Mouse (Mus musculus): ENCODE data around the gene Orc3.

Orc3 gene

DNA sequence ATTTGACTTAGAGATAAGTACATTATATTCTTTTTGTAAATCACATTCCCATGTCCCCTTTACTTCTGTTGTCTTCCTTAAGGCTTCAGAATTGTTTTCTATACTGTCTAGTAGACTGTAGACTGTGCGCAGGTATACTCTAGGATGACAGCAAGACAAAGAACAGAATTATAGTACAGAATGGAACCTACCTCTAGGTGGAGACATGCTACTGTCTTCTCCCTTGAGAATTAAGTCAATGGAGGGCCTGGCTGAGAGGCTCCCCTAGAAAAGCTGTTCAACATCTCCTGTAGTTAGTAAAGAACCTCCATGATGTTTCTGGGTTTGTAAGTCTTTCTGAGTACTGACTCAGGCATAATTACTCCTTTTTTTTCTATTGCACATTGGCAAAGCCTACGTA lies 37.7 kb downstream of the Orc3 start:
- Histone ChIP-seq H3K36me3 (ENCODE audit: insufficient read depth, low read length) (peaks cover 95% of the 10 kb centered on the region), H3K4me1 (replicated peaks; ENCODE audit: low read depth, low read length) (peaks cover 19% of the 10 kb centered on the region), H3K4me3 (replicated peaks; ENCODE audit: low read length) (no peak overlapping the region), H3K27me3 (ENCODE audit: insufficient read depth, low read length) (no peaks in the 10 kb centered on the region), H3K9me3 (ENCODE audit: low read length) (no peaks in the 10 kb centered on the region)
- TF ChIP-seq NANOG (IDR thresholded peaks at IDR 0.05; ENCODE audit: borderline replicate concordance, low read length) (no peak), POU5F1 (IDR thresholded peaks at IDR 0.05; ENCODE audit: borderline replicate concordance, low read length) (no peak), CTCF (conservative IDR thresholded peaks at IDR 0.05; ENCODE audit: low read length) (no peak)

- Histone ChIP-seq H3K27me3 (ENCODE audit: insufficient read depth, low read length) (no peaks in the 10 kb centered on the region), H3K36me3 (ENCODE audit: insufficient read depth, low read length) (peaks cover 100% of the 10 kb centered on the region), H3K4me3 (replicated peaks; ENCODE audit: low read length) (no peak overlapping the region), H3K4me1 (replicated peaks; ENCODE audit: low read depth, low read length) (no peaks in the 10 kb centered on the region), H3K9me3 (ENCODE audit: low read length) (no peaks in the 10 kb centered on the region)
- TF ChIP-seq NANOG (IDR thresholded peaks at IDR 0.05; ENCODE audit: borderline replicate concordance, low read length) (no peak), CTCF (conservative IDR thresholded peaks at IDR 0.05; ENCODE audit: low read length) (no peak), POU5F1 (IDR thresholded peaks at IDR 0.05; ENCODE audit: borderline replicate concordance, low read length) (no peak)
Measured at GRCm38 (mm10) chr4:34572876-34573275, 41.9 kb downstream of the Orc3 start.

DNA sequence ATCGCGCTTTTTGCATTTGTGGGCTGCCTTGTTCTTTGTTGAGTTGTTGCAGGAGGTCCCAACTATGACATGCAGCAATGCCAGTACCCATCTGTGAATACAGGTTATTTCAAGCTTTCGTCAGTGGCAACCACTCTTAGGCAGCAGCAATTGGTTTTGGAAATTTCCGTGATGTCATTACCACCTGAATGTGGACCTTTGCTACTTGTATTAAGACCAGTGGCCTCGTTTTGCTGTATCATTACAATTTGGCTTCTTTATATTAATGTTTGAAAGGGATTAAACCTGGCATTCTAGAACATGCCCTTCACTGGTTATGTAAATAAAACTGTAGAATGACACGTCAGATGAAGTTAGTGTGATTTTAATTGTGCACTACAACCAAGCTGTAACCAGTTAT lies 48.5 kb downstream of the Orc3 start:
- Histone ChIP-seq H3K9me3 (ENCODE audit: low read length) (no peaks in the 10 kb centered on the region), H3K4me1 (replicated peaks; ENCODE audit: low read depth, low read length) (peaks cover 4% of the 10 kb centered on the region), H3K27me3 (ENCODE audit: insufficient read depth, low read length) (no peaks in the 10 kb centered on the region), H3K36me3 (ENCODE audit: insufficient read depth, low read length) (peaks cover 92% of the 10 kb centered on the region), H3K4me3 (replicated peaks; ENCODE audit: low read length) (no peak overlapping the region)
- TF ChIP-seq CTCF (conservative IDR thresholded peaks at IDR 0.05; ENCODE audit: low read length) (no peak), NANOG (IDR thresholded peaks at IDR 0.05; ENCODE audit: borderline replicate concordance, low read length) (no peak), POU5F1 (IDR thresholded peaks at IDR 0.05; ENCODE audit: borderline replicate concordance, low read length) (no peak)

DNA sequence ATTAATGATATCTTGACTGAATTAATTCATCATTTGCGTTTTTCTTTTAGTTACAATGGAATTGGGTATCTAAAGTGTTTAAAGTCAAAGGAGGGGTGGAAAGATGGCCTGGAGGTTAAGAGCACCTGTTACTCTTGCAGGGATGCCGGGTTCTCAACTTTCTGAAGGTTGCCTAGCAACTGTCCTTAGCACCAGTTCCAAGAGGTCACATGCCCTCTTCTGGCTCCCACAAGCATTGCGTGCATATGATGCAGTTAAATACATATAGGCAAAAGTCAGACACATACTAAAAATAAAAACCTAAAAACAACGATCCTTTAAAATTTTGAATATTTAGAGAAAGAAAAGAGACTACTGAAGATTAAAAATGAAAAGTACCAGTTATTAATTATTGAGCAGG lies 53.8 kb downstream of the Orc3 start:
- TF ChIP-seq CTCF (conservative IDR thresholded peaks at IDR 0.05; ENCODE audit: low read length), result peak; percentile 41
- no peak for TF ChIP-seq POU5F1 (IDR thresholded peaks at IDR 0.05; ENCODE audit: borderline replicate concordance, low read length)
- Histone ChIP-seq H3K4me1 (replicated peaks; ENCODE audit: low read depth, low read length) (peaks cover 53% of the 10 kb centered on the region), H3K9me3 (ENCODE audit: low read length) (no peaks in the 10 kb centered on the region), H3K36me3 (ENCODE audit: insufficient read depth, low read length) (peaks cover 52% of the 10 kb centered on the region), H3K4me3 (replicated peaks; ENCODE audit: low read length) (no peak overlapping the region), H3K27me3 (ENCODE audit: insufficient read depth, low read length) (no peaks in the 10 kb centered on the region)

DNA sequence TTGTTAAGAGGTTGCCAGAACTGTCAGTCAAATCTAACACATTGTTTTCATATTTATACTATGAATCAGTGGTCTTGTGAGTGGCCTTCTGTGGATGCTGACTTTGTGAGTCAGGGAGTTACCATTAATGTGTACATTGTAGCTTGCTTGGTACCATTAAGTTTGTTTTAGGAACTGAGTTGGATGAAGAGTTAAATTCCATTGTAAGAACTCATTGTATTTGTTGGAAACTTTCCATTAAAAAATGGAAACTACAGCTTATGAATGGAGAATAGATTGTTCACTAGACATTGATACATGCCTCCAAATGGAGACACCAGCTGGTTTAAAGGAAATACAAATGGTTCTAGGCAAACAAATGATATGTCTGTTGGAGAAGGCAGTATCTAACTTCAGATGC lies 58.6 kb downstream of the Orc3 start:
- TF ChIP-seq CTCF (conservative IDR thresholded peaks at IDR 0.05; ENCODE audit: low read length) (no peak), POU5F1 (IDR thresholded peaks at IDR 0.05; ENCODE audit: borderline replicate concordance, low read length) (no peak), NANOG (IDR thresholded peaks at IDR 0.05; ENCODE audit: borderline replicate concordance, low read length) (no peak)
- Histone ChIP-seq H3K27me3 (ENCODE audit: insufficient read depth, low read length) (no peaks in the 10 kb centered on the region), H3K9me3 (ENCODE audit: low read length) (no peaks in the 10 kb centered on the region), H3K36me3 (ENCODE audit: insufficient read depth, low read length) (peaks cover 29% of the 10 kb centered on the region), H3K4me3 (replicated peaks; ENCODE audit: low read length) (no peak overlapping the region; the same call in 1 of the 2 replicates), H3K4me1 (replicated peaks; ENCODE audit: low read depth, low read length) (peaks cover 83% of the 10 kb centered on the region)

DNA sequence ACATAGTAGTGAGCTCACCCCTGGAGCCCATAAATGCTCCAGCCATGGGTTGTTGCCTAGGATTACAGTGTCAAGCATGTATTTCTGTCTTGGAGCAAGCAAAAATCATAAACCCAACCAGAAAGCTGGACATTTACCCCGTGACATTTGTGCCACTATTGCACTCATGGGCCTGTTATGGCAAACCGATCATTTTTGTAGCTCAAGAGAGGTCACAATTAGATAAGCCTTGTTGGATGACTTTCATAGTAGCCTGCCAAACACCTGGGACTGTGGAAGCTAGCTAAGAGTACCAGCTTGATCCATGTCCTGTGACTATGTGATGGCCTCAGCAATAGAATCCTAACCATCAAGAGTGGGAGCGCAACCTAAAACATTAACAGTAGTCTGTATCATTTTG lies 59.1 kb downstream of the Orc3 start:
- no peak for TF ChIP-seq CTCF (conservative IDR thresholded peaks at IDR 0.05; ENCODE audit: low read length)
- no peak for TF ChIP-seq NANOG (IDR thresholded peaks at IDR 0.05; ENCODE audit: borderline replicate concordance, low read length)
- no peak for TF ChIP-seq POU5F1 (IDR thresholded peaks at IDR 0.05; ENCODE audit: borderline replicate concordance, low read length)
- Histone ChIP-seq H3K27me3 (ENCODE audit: insufficient read depth, low read length) (no peaks in the 10 kb centered on the region), H3K4me3 (replicated peaks; ENCODE audit: low read length) (peak overlapping the region; percentile 41; the same call in 1 of the 2 replicates), H3K9me3 (ENCODE audit: low read length) (no peaks in the 10 kb centered on the region), H3K4me1 (replicated peaks; ENCODE audit: low read depth, low read length) (peaks cover 80% of the 10 kb centered on the region), H3K36me3 (ENCODE audit: insufficient read depth, low read length) (peaks cover 29% of the 10 kb centered on the region)

GRCm38 (mm10) chr4:34554596-34554995 lies 60.1 kb downstream of the Orc3 start:
- TF ChIP-seq POU5F1 (IDR thresholded peaks at IDR 0.05; ENCODE audit: borderline replicate concordance, low read length), result no peak
- TF ChIP-seq CTCF (conservative IDR thresholded peaks at IDR 0.05; ENCODE audit: low read length), result no peak
- TF ChIP-seq NANOG (IDR thresholded peaks at IDR 0.05; ENCODE audit: borderline replicate concordance, low read length), result no peak
- Histone ChIP-seq H3K4me3 (replicated peaks; ENCODE audit: low read length) (peak overlapping the region; percentile 41), H3K27me3 (ENCODE audit: insufficient read depth, low read length) (no peaks in the 10 kb centered on the region), H3K36me3 (ENCODE audit: insufficient read depth, low read length) (peaks cover 22% of the 10 kb centered on the region), H3K4me1 (replicated peaks; ENCODE audit: low read depth, low read length) (peaks cover 75% of the 10 kb centered on the region), H3K9me3 (ENCODE audit: low read length) (no peaks in the 10 kb centered on the region)

DNA sequence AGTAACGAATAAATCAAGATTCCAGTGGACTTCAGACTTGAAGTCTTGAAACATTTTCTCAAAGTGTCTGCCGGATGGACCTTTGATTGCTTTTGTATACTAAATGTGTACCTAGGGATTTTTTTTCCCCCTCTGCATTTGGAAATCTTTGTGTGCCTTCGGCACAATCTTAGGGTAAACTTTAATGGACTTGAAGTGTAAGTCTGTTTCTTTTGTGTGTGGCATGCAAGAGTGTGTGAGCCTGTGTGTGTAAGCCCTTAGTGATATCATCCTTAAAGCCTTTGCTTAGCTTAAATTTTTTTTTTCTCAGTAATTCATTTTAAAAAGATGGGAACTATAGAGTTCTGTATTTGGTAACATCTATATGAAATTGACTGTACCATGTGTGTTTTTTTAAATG lies 62.8 kb downstream of the Orc3 start:
- no peaks in the 10 kb centered on the region for H3K27me3 ChIP-seq (ENCODE audit: insufficient read depth, low read length)

More for the DNA sequence above, 62.8 kb downstream of the Orc3 start:
- TF ChIP-seq POU5F1 (IDR thresholded peaks at IDR 0.05; ENCODE audit: borderline replicate concordance, low read length) (no peak), CTCF (conservative IDR thresholded peaks at IDR 0.05; ENCODE audit: low read length) (no peak), NANOG (IDR thresholded peaks at IDR 0.05; ENCODE audit: borderline replicate concordance, low read length) (no peak)
- Histone ChIP-seq H3K9me3 (ENCODE audit: low read length) (peaks cover 6% of the 10 kb centered on the region; the same call in 1 of the 2 replicates), H3K4me1 (replicated peaks; ENCODE audit: low read depth, low read length) (peaks cover 50% of the 10 kb centered on the region), H3K4me3 (replicated peaks; ENCODE audit: low read length) (peak overlapping the region; percentile 91), H3K36me3 (ENCODE audit: insufficient read depth, low read length) (peaks cover 17% of the 10 kb centered on the region)
